Mouse (Mus musculus) hindbrain, embryonic 13.5 days (tissue): Measurements from ENCODE around the gene Fam183b. TPM values are rescaled to one million over a fixed set of nuclear protein-coding genes. Genes with fewer than 3 reads are reported as not detected.
"Not testable (repeated sequence)": the region's sequence is repeated elsewhere in the genome, so short reads cannot be mapped to it uniquely, and the experiment has no call there.

Experiments used
- ATAC-seq: fragments of 200-750 bp; cut with Nextera tagmentation; 2 replicates; pipeline ENCODE4 v1.8.0; 2017; ENCODE audit warnings: moderate TSS enrichment; ENCODE audit not compliant: low FRiP score
- H3K27ac ChIP-seq: fragments of 300-500 bp; sonication (generic); 2 replicates; pipeline ENCODE4 v1.5.1; 2015; ENCODE audit warnings: inconsistent platforms, mild to moderate bottlenecking, moderate library complexity
- H3K27me3 ChIP-seq: fragments of 300-500 bp; sonication (generic); 2 replicates; pipeline ENCODE4 v1.6.1; 2015; ENCODE audit warnings: mild to moderate bottlenecking, inconsistent platforms
- H3K36me3 ChIP-seq: fragments of 300-500 bp; sonication (generic); 2 replicates; pipeline ENCODE4 v1.6.1; 2015; ENCODE audit warnings: mild to moderate bottlenecking, inconsistent platforms
- H3K4me1 ChIP-seq: fragments of 300-500 bp; sonication (generic); replicated peaks from 2 replicates; pipeline ENCODE4 v1.6.1; 2015; ENCODE audit warnings: inconsistent platforms
- H3K4me2 ChIP-seq: fragments of 300-500 bp; sonication (generic); 2 replicates; pipeline ENCODE4 v1.6.1; 2015; ENCODE audit warnings: inconsistent platforms, mild to moderate bottlenecking, moderate library complexity
- H3K4me3 ChIP-seq: fragments of 300-500 bp; sonication (generic); 2 replicates; pipeline ENCODE4 v1.5.1; 2015; ENCODE audit warnings: mild to moderate bottlenecking, inconsistent platforms
- H3K9ac ChIP-seq: fragments of 300-500 bp; sonication (generic); 2 replicates; pipeline ENCODE4 v1.6.1; 2015; ENCODE audit warnings: mild to moderate bottlenecking, inconsistent platforms
- H3K9me3 ChIP-seq: fragments of 300-500 bp; sonication (generic); 2 replicates; pipeline ENCODE4 v1.6.1; 2016; ENCODE audit warnings: inconsistent platforms
- WGBS: fragments of 180-500 bp; shearing (Covaris S2); methylation state at CpG from one replicate; pipeline ENCODE4 v1.1.7; 2015; 5-methylcytosine and 5-hydroxymethylcytosine counted together
- polyA plus RNA-seq: library from polyadenylated mRNA; unstranded; fragments of >200 nt; fragmentation: Nextera tagmentation; extraction: Ambion mirVana; gene quantifications from 2 replicates; pipeline ENCODE4 v1.2.1, GENCODE M21; 2015

The Fam183b gene
- polyA plus RNA-seq, 1 experiment from 2014 or later, result 10.8 TPM

DNA sequence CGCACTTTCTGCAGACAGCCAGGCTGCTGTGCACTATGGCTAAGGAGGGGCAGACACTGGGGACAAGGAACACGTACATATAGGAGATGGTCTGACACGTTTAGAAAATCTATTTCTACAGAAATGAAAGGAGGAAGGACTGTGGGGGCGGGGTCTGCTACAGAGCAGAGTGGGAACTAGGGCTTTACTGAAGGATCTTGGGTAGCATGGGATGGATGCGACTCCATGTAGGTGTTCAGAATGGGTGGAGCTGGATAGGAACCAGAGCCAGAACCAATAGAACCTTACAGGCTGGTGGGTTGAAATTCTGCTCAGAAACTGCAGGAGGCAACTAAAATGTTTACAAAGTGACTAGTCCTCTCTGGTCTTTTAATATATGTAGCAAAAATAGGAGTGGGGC lies 2.0 kb downstream of the Fam183b start:
- WGBS, result 85% methylated on average over 5 of the region's 5 CpGs
- no peak for ATAC-seq
- no peaks in the 10 kb centered on the region for H3K9me3 ChIP-seq
- H3K27ac ChIP-seq, result no peak overlapping the region
- H3K4me3 ChIP-seq, result no peak overlapping the region
- H3K9ac ChIP-seq, result no peak overlapping the region
- peaks cover 15% of the 10 kb centered on the region for H3K4me1 ChIP-seq
- H3K4me2 ChIP-seq, result no peak overlapping the region
- H3K27me3 ChIP-seq, result no peaks in the 10 kb centered on the region
- H3K36me3 ChIP-seq, result no peaks in the 10 kb centered on the region

DNA sequence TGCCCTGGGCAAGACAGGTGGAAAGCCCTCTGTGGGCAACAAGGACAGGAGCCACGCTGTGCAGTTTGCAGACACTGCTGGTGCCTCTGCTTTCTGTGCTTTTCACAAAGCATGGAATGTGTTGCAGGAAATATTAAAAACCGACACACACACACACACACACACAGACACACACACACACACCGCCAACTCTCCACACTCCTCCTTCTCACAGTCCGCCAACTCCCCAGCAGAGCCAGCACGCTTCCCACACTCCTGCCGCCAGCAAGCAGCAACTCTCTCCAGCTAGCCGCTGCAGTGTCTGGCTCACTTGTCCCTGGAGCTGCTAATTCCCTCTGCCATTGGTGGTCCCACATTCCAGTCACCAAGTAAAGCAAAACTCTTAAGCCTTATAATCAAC lies 4.9 kb downstream of the Fam183b start:
- Histone ChIP-seq H3K4me2 (no peak overlapping the region), H3K4me1 (peaks cover 9% of the 10 kb centered on the region), H3K36me3 (no peaks in the 10 kb centered on the region), H3K27me3 (no peaks in the 10 kb centered on the region), H3K4me3 (no peak overlapping the region), H3K9me3 (no peaks in the 10 kb centered on the region), H3K9ac (no peak overlapping the region), H3K27ac (no peak overlapping the region)
- 81% methylated on average over 7 of the region's 7 CpGs for WGBS
- ATAC-seq, result no peak

DNA sequence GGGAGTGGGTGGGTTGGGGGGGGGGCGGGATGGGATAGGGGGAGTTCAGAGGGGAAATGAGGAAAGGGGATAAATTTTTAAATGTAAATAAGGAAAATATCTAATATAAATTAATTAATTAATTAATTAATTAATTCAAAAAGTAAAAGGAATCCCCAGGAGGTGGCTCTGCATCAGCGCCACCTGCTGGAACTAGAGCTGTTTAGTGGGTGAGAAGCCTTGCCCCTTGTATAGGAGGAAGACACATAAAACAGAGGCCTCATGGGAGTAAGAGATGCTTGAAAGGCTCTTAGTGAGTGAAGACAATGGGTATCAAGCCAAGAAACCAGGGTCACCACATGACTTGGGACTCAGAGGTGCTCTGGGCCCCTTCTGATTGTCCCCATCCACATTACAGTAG lies 5.9 kb downstream of the Fam183b start:
- H3K9ac ChIP-seq, result no peak overlapping the region
- no peak overlapping the region for H3K27ac ChIP-seq
- no peaks in the 10 kb centered on the region; the same call in 1 of the 2 replicates for H3K4me1 ChIP-seq
- no peak overlapping the region for H3K4me2 ChIP-seq
- no peak overlapping the region for H3K4me3 ChIP-seq
- H3K36me3 ChIP-seq, result no peaks in the 10 kb centered on the region
- WGBS, result 81% methylated on average over 2 of the region's 2 CpGs
- H3K27me3 ChIP-seq, result no peaks in the 10 kb centered on the region
- ATAC-seq, result no peak
- H3K9me3 ChIP-seq, result no peaks in the 10 kb centered on the region

DNA sequence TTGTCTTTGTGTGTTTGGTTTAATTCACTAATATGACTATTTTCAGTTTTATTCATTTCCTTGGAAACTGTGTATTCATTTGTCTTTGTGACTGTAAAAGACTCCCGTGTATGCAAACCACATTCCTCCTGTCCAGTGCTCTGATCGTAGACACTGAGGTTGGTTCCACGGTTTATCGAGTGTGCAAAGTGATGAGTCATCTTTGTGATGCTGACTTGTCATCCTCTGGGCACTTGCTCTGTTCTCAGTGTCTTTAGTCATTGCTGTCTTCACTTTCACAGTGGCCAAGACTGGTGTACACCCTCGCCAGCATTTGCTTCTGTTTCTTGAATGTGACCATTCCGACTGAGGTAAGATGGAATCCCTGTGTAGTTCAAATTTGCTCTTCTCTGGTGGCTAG lies 11.1 kb downstream of the Fam183b start:
- WGBS, result 79% methylated on average over 6 of the region's 6 CpGs

DNA sequence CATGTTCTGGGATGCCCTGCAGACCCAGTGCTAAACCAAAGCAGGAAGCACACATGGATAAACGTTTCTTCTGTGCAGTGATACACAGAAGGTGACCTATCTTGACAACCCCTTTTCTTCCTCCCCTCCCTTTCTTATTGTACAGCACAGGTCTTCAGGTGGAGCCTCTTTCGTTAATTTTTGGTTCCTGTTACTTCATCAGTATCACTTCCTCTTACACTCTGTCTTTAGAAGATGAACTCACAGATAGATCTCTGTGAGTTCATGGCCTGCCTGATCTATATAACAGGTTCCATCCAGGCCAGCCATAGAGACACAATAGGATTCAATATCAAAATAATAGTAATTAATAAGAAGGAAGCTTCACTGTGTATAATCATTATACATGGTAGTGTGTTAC lies 11.7 kb downstream of the Fam183b start:
- H3K9ac ChIP-seq, result no peak overlapping the region
- H3K4me1 ChIP-seq, result peaks cover 5% of the 10 kb centered on the region; the same call in 1 of the 2 replicates
- H3K27me3 ChIP-seq, result no peaks in the 10 kb centered on the region
- no peak overlapping the region for H3K4me2 ChIP-seq
- H3K4me3 ChIP-seq, result no peak overlapping the region
- H3K9me3 ChIP-seq, result no peaks in the 10 kb centered on the region
- ATAC-seq, result no peak
- 55% methylated on average over 2 of the region's 2 CpGs for WGBS
- H3K36me3 ChIP-seq, result no peaks in the 10 kb centered on the region
- H3K27ac ChIP-seq, result no peak overlapping the region

More for the DNA sequence above, 11.1 kb downstream of the Fam183b start:
- Histone ChIP-seq H3K27ac (no peak overlapping the region), H3K4me3 (no peak overlapping the region), H3K9me3 (no peaks in the 10 kb centered on the region), H3K4me2 (no peak overlapping the region), H3K4me1 (peaks cover 5% of the 10 kb centered on the region; the same call in 1 of the 2 replicates), H3K36me3 (no peaks in the 10 kb centered on the region), H3K27me3 (no peaks in the 10 kb centered on the region), H3K9ac (no peak overlapping the region)
- ATAC-seq, result no peak

DNA sequence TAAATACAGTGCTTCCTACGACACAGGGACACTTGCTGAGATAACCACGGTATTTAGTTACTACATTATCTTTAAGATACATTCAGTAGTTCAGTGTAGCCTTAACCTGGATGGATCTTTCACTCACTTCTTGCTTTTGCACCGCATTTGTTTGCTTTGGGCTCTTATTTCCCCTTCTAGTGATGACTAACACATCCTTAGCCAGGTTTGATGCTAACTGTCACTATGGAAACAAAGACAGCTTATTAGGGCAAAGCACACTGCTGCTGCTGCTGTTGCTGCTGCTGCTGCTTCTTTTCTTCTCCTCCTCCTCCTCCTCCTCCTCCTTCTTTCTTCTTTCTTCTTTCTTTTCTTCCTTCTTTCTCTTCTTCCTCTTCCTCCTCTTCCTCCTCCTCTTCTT lies 12.2 kb downstream of the Fam183b start:
- H3K27ac ChIP-seq, result no peak overlapping the region
- 19% methylated on average over 3 of the region's 3 CpGs for WGBS

DNA sequence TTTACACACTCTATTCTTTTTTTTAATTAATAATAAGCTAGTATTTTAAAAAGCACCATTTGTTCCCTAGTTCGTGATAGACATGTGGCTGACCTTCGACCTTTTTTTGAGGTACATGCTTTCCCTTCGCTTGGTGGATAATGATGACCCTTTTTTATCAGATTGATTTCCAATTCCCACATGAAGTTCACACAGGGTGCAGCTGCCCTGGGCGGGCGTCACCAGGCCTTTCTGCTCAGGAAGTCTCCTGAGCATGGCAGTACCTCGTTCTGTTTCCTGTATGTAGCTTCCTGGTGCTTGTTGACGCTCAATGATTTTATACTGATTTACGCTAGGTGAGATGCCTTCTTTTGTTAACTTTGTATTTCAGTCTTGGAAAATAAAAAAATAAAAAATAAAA lies 13.4 kb downstream of the Fam183b start:
- Histone ChIP-seq H3K36me3 (no peaks in the 10 kb centered on the region), H3K9me3 (no peaks in the 10 kb centered on the region), H3K27me3 (no peaks in the 10 kb centered on the region), H3K4me1 (peaks cover 5% of the 10 kb centered on the region; the same call in 1 of the 2 replicates), H3K27ac (no peak overlapping the region), H3K4me2 (no peak overlapping the region), H3K4me3 (no peak overlapping the region), H3K9ac (no peak overlapping the region)
- WGBS, result 80% methylated on average over 8 of the region's 8 CpGs
- no peak for ATAC-seq

More for the DNA sequence above, 12.2 kb downstream of the Fam183b start:
- no peak overlapping the region for H3K4me2 ChIP-seq
- no peak overlapping the region for H3K4me3 ChIP-seq
- H3K4me1 ChIP-seq, result peaks cover 5% of the 10 kb centered on the region; the same call in 1 of the 2 replicates
- H3K27me3 ChIP-seq, result no peaks in the 10 kb centered on the region
- ATAC-seq, result no peak
- H3K36me3 ChIP-seq, result no peaks in the 10 kb centered on the region
- no peak overlapping the region for H3K9ac ChIP-seq
- H3K9me3 ChIP-seq, result no peaks in the 10 kb centered on the region

GRCm38 (mm10) chr11:58787651-58788050 lies 14.1 kb downstream of the Fam183b start:
- Histone ChIP-seq H3K4me2 (no peak overlapping the region), H3K27me3 (no peaks in the 10 kb centered on the region), H3K9me3 (no peaks in the 10 kb centered on the region), H3K27ac (no peak overlapping the region), H3K4me1 (peaks cover 5% of the 10 kb centered on the region; the same call in 1 of the 2 replicates), H3K4me3 (no peak overlapping the region), H3K9ac (no peak overlapping the region), H3K36me3 (no peaks in the 10 kb centered on the region)
- 86% methylated on average over 10 of the region's 10 CpGs for WGBS
- no peak for ATAC-seq

DNA sequence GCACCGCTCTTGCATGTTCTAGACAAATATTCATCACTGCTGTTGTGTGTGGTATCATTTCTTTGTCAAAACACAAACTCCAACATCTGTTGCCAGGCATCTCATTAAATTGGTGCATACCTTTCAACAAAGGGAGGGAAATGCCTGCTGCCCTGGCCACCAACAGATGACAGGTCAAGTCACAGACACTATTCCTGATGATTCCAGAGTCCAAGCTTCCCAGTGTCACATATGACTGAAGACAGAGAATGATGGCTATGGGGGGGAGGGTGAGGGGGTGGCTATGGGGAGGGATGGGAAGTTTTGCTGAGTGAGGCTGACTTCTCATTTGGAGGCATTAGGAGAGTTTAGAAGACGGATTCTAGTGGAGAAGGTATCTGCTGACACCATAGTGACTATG lies 17.6 kb downstream of the Fam183b start:
- no peak overlapping the region for H3K9ac ChIP-seq
- no peak overlapping the region for H3K4me2 ChIP-seq
- H3K27ac ChIP-seq, result no peak overlapping the region
- 72% methylated on average over 2 of the region's 2 CpGs for WGBS
- no peaks in the 10 kb centered on the region for H3K9me3 ChIP-seq
- ATAC-seq, result no peak
- no peaks in the 10 kb centered on the region for H3K36me3 ChIP-seq
- peaks cover under 1% of the 10 kb centered on the region; the same call in 1 of the 2 replicates for H3K4me1 ChIP-seq
- no peak overlapping the region for H3K4me3 ChIP-seq
- no peaks in the 10 kb centered on the region for H3K27me3 ChIP-seq

- H3K9me3 ChIP-seq, result no peaks in the 10 kb centered on the region
- H3K9ac ChIP-seq, result no peak within 1 kb of the TSS
- H3K4me1 ChIP-seq, result no peaks in the 10 kb centered on the region
- H3K27me3 ChIP-seq, result no peaks in the 10 kb centered on the region
- ATAC-seq, result no peak
- H3K36me3 ChIP-seq, result no peaks in the 10 kb centered on the region
- WGBS, result 86% methylated on average over 6 of the region's 6 CpGs
- H3K4me3 ChIP-seq, result no peak within 1 kb of the TSS
- no peak within 1 kb of the TSS for H3K27ac ChIP-seq
- H3K4me2 ChIP-seq, result no peak within 1 kb of the TSS
Measured at GRCm38 (mm10) chr11:58782480-58783089, 19.2 kb downstream of the Fam183b start, which contains the start of gene Olfr314. Gene Olfr314, plus strand, starts transcription at chr11:58782952.

- H3K27ac ChIP-seq, result no peak within 1 kb of the TSS
Measured at GRCm38 (mm10) chr11:58772888-58773287, 28.9 kb downstream of the Fam183b start, which contains the start of gene Olfr315. Gene Olfr315, plus strand, starts transcription at chr11:58773188.

GRCm38 (mm10) chr11:58752434-58752833 lies 49.3 kb downstream of the Fam183b start, which contains the start of gene Olfr316:
Gene Olfr316, plus strand, starts transcription at chr11:58752734.
- Histone ChIP-seq H3K36me3 (no peaks in the 10 kb centered on the region), H3K27me3 (no peaks in the 10 kb centered on the region), H3K4me2 (no peak within 1 kb of the TSS), H3K9ac (no peak within 1 kb of the TSS), H3K27ac (no peak within 1 kb of the TSS), H3K9me3 (no peaks in the 10 kb centered on the region), H3K4me3 (no peak within 1 kb of the TSS), H3K4me1 (no peaks in the 10 kb centered on the region)
- 90% methylated on average over 2 of the region's 2 CpGs for WGBS
- no peak for ATAC-seq

More at GRCm38 (mm10) chr11:58772888-58773287, 28.9 kb downstream of the Fam183b start, which contains the start of gene Olfr315:
- Histone ChIP-seq H3K9me3 (no peaks in the 10 kb centered on the region), H3K9ac (no peak within 1 kb of the TSS), H3K4me1 (no peaks in the 10 kb centered on the region), H3K27me3 (no peaks in the 10 kb centered on the region), H3K36me3 (no peaks in the 10 kb centered on the region), H3K4me2 (no peak within 1 kb of the TSS), H3K4me3 (no peak within 1 kb of the TSS)
- ATAC-seq, result no peak

DNA sequence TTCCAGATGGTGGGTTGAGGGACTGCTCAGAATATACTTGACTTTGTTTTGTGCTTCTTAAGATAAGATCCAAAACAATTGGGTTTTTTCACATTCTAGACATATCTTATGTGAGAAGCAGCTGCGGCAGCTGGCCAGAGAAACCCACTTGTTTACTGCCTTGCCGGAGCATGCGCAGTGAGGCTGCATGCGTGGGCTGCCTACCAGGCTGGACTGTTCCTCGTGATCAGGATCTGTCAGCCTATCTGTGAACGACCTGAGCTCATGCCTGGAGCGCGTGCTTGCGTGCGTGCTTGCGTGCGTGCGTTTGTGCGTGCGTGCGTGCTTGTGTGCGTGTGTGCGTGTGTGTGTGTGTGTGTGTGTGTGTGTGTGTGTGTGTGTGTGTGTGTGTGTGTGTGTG lies 50.7 kb downstream of the Fam183b start:
- not testable (repeated sequence) for H3K27ac ChIP-seq, H3K4me1 ChIP-seq, ATAC-seq, H3K4me3 ChIP-seq, H3K27me3 ChIP-seq, H3K9ac ChIP-seq, H3K9me3 ChIP-seq, H3K36me3 ChIP-seq, H3K4me2 ChIP-seq
- 86% methylated on average over 18 of the region's 18 CpGs for WGBS
